Mouse (Mus musculus) limb, embryonic 11.5 days (tissue): ENCODE measurements around the gene Rpp14. TPM values are rescaled to one million over a fixed set of nuclear protein-coding genes. Genes with fewer than 3 reads are reported as not detected.

Experiments used
- ATAC-seq: fragments of 200-750 bp; cut with Nextera tagmentation; 2 replicates; pipeline ENCODE4 v1.8.0; 2017; ENCODE audit warnings: low read depth; ENCODE audit not compliant: insufficient number of reproducible peaks, low FRiP score, low TSS enrichment
- DNase-seq: peaks from one replicate; pipeline ENCODE4 v3.0.0-alpha.2; 2015; ENCODE audit warnings: low spot score
- H3K27ac ChIP-seq: fragments of 300-500 bp; sonication (generic); replicated peaks from 2 replicates; pipeline ENCODE4 v1.5.1; 2014; ENCODE audit warnings: low read depth, mild to moderate bottlenecking, low read length
- H3K27me3 ChIP-seq: fragments of 300-500 bp; sonication (generic); 2 replicates; pipeline ENCODE4 v1.6.1; 2014; ENCODE audit warnings: mild to moderate bottlenecking, low read length, mixed read lengths; ENCODE audit not compliant: control insufficient read depth, insufficient read depth
- H3K36me3 ChIP-seq: fragments of 300-500 bp; sonication (generic); 2 replicates; pipeline ENCODE4 v1.6.1; 2014; ENCODE audit warnings: mild to moderate bottlenecking, low read length, moderate library complexity, mixed read lengths; ENCODE audit not compliant: control insufficient read depth, insufficient read depth
- H3K4me1 ChIP-seq: fragments of 300-500 bp; sonication (generic); 2 replicates; pipeline ENCODE4 v1.6.1; 2014; ENCODE audit warnings: low read length, mixed read lengths; ENCODE audit not compliant: control insufficient read depth, insufficient read depth
- H3K4me2 ChIP-seq: fragments of 300-500 bp; sonication (generic); 2 replicates; pipeline ENCODE4 v1.6.1; 2014; ENCODE audit warnings: low read depth, mild to moderate bottlenecking, moderate library complexity; ENCODE audit not compliant: severe bottlenecking
- H3K4me3 ChIP-seq: fragments of 300-500 bp; sonication (generic); 2 replicates; pipeline ENCODE4 v1.5.1; 2014; ENCODE audit warnings: low read depth, low read length
- H3K9ac ChIP-seq: fragments of 300-500 bp; sonication (generic); 2 replicates; pipeline ENCODE4 v1.6.1; 2014; ENCODE audit warnings: mild to moderate bottlenecking, low read length
- H3K9me3 ChIP-seq: fragments of 300-500 bp; sonication (generic); 2 replicates; pipeline ENCODE4 v1.6.1; 2016; ENCODE audit warnings: low read length; ENCODE audit not compliant: control insufficient read depth
- WGBS: fragments of 180-500 bp; shearing (Covaris S2); extraction: QIAGEN DNeasy Blood & Tissue Kit; methylation state at CpG from one replicate; pipeline ENCODE4 v1.1.7; 2014; 5-methylcytosine and 5-hydroxymethylcytosine counted together
- polyA plus RNA-seq: library from polyadenylated mRNA; unstranded; fragments of >200 nt; fragmentation: Nextera tagmentation; extraction: Ambion mirVana; gene quantifications from 2 replicates; pipeline ENCODE4 v1.2.1, GENCODE M21; 2014

Gene Rpp14
- polyA plus RNA-seq, 1 experiment from 2014 or later: 60.2 TPM

- H3K4me1 ChIP-seq: no peaks in the 10 kb centered on the region
- DNase-seq (no peak), ATAC-seq (no peak)
Measured at GRCm38 (mm10) chr14:8040179-8040578, 40.0 kb upstream of the Rpp14 start.

DNA sequence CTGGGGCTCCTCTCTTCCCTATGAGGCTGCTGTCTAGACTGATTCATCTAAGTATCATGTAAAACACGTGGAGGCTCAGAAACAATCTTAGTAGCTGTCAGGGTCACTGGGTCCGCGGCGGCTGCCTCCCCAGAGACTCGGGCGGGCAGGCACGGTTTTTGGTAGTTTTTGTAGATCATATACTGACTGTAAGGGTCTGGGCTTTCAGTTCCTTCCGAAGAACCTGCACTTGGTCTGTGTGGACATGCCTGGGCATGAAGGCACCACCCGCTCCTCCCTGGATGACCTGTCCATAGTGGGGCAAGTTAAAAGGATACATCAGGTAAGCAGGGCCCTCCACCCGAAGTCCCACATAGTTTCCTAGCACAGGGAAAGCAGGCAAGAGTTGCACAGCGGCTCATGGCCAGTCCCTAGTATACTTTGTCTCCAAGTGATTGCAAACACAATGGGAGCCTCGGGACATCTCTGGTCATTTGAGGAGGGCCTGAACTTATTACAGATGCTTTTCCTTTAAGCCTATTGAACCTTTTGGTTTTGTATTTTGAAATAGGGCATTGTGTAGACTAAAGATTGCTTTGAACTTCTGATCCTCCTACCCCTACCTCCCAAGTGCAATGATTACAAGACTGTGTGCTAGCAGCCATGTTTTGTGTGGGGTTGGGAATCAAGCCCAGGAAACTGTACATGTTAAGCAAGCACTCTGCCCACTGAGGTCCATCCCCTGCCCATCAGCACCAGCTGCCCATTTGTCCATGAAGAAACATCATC lies 39.1 kb upstream of the Rpp14 start:
- no peak for ATAC-seq
- WGBS: 85% methylated on average over 12 of the region's 12 CpGs

More at GRCm38 (mm10) chr14:8040179-8040578, 40.0 kb upstream of the Rpp14 start:
- Histone ChIP-seq H3K27me3 (no peaks in the 10 kb centered on the region), H3K36me3 (no peaks in the 10 kb centered on the region), H3K9me3 (no peaks in the 10 kb centered on the region; the same call in 1 of the 2 replicates), H3K4me3 (no peak overlapping the region), H3K27ac (no peak overlapping the region), H3K4me2 (no peak overlapping the region), H3K9ac (no peak overlapping the region)
- whole genome bisulfite sequencing: 84% methylated on average over 3 of the region's 3 CpGs

GRCm38 (mm10) chr14:8042120-8042519 lies 38.0 kb upstream of the Rpp14 start:
- no peak overlapping the region for H3K27ac ChIP-seq
- H3K9me3 ChIP-seq: no peaks in the 10 kb centered on the region; the same call in 1 of the 2 replicates
- no peak overlapping the region for H3K4me3 ChIP-seq
- H3K27me3 ChIP-seq: no peaks in the 10 kb centered on the region
- ATAC-seq (no peak), DNase-seq (no peak)
- WGBS: 92% methylated on average over 2 of the region's 2 CpGs
- no peak overlapping the region for H3K4me2 ChIP-seq
- H3K9ac ChIP-seq: no peak overlapping the region
- no peaks in the 10 kb centered on the region; the same call in 1 of the 2 replicates for H3K36me3 ChIP-seq
- no peaks in the 10 kb centered on the region for H3K4me1 ChIP-seq

More for the DNA sequence above, 39.1 kb upstream of the Rpp14 start:
- Histone ChIP-seq H3K4me3 (no peak overlapping the region), H3K9me3 (no peaks in the 10 kb centered on the region; the same call in 1 of the 2 replicates), H3K27ac (no peak overlapping the region), H3K4me1 (no peaks in the 10 kb centered on the region), H3K9ac (no peak overlapping the region), H3K4me2 (no peak overlapping the region), H3K36me3 (no peaks in the 10 kb centered on the region), H3K27me3 (no peaks in the 10 kb centered on the region)
- DNase-seq: no peak

GRCm38 (mm10) chr14:8042577-8042976 lies 37.6 kb upstream of the Rpp14 start:
- H3K27ac ChIP-seq: no peak overlapping the region
- ATAC-seq (no peak), DNase-seq (no peak)
- no peak overlapping the region for H3K4me2 ChIP-seq
- H3K9ac ChIP-seq: no peak overlapping the region
- H3K27me3 ChIP-seq: no peaks in the 10 kb centered on the region
- H3K4me1 ChIP-seq: no peaks in the 10 kb centered on the region
- 94% methylated on average over 9 of the region's 9 CpGs for WGBS
- H3K36me3 ChIP-seq: no peaks in the 10 kb centered on the region; the same call in 1 of the 2 replicates
- no peak overlapping the region for H3K4me3 ChIP-seq
- no peaks in the 10 kb centered on the region; the same call in 1 of the 2 replicates for H3K9me3 ChIP-seq

GRCm38 (mm10) chr14:8044330-8044729 lies 35.8 kb upstream of the Rpp14 start:
- ATAC-seq (no peak), DNase-seq (no peak)
- Histone ChIP-seq H3K27ac (no peak overlapping the region), H3K4me3 (no peak overlapping the region), H3K27me3 (no peaks in the 10 kb centered on the region), H3K9ac (no peak overlapping the region), H3K4me1 (no peaks in the 10 kb centered on the region), H3K9me3 (no peaks in the 10 kb centered on the region; the same call in 1 of the 2 replicates), H3K36me3 (no peaks in the 10 kb centered on the region; the same call in 1 of the 2 replicates), H3K4me2 (no peak overlapping the region)
- WGBS: 71% methylated on average over 8 of the region's 8 CpGs

GRCm38 (mm10) chr14:8044786-8045185 lies 35.4 kb upstream of the Rpp14 start:
- Histone ChIP-seq H3K27me3 (no peaks in the 10 kb centered on the region), H3K4me3 (no peak overlapping the region), H3K36me3 (no peaks in the 10 kb centered on the region; the same call in 1 of the 2 replicates), H3K27ac (no peak overlapping the region), H3K9me3 (no peaks in the 10 kb centered on the region; the same call in 1 of the 2 replicates), H3K4me1 (no peaks in the 10 kb centered on the region), H3K9ac (no peak overlapping the region), H3K4me2 (no peak overlapping the region)
- ATAC-seq (no peak), DNase-seq (no peak)
- 81% methylated on average over 6 of the region's 6 CpGs for WGBS

- H3K4me3 ChIP-seq: no peak overlapping the region
- no peaks in the 10 kb centered on the region; the same call in 1 of the 2 replicates for H3K36me3 ChIP-seq
- no peaks in the 10 kb centered on the region for H3K27me3 ChIP-seq
- no peak for ATAC-seq
- 82% methylated on average over 11 of the region's 11 CpGs for WGBS
- no peaks in the 10 kb centered on the region; the same call in 1 of the 2 replicates for H3K9me3 ChIP-seq
- no peak overlapping the region for H3K9ac ChIP-seq
- H3K4me2 ChIP-seq: no peak overlapping the region
- H3K4me1 ChIP-seq: no peaks in the 10 kb centered on the region
- no peak overlapping the region for H3K27ac ChIP-seq
- DNase-seq: no peak
Measured at GRCm38 (mm10) chr14:8045187-8045846, 34.9 kb upstream of the Rpp14 start.

- no peaks in the 10 kb centered on the region for H3K9me3 ChIP-seq
- ATAC-seq (no peak), DNase-seq (no peak)
- no peak overlapping the region for H3K4me3 ChIP-seq
- H3K36me3 ChIP-seq: no peaks in the 10 kb centered on the region; the same call in 1 of the 2 replicates
- no peak overlapping the region for H3K27ac ChIP-seq
- 90% methylated on average over 6 of the region's 6 CpGs for WGBS
- no peak overlapping the region for H3K9ac ChIP-seq
- no peaks in the 10 kb centered on the region for H3K4me1 ChIP-seq
- H3K4me2 ChIP-seq: no peak overlapping the region
- H3K27me3 ChIP-seq: no peaks in the 10 kb centered on the region
Measured at GRCm38 (mm10) chr14:8046839-8047238, 33.3 kb upstream of the Rpp14 start.
